Mouse (Mus musculus): ENCODE data around the gene Spty2d1.

DNA sequence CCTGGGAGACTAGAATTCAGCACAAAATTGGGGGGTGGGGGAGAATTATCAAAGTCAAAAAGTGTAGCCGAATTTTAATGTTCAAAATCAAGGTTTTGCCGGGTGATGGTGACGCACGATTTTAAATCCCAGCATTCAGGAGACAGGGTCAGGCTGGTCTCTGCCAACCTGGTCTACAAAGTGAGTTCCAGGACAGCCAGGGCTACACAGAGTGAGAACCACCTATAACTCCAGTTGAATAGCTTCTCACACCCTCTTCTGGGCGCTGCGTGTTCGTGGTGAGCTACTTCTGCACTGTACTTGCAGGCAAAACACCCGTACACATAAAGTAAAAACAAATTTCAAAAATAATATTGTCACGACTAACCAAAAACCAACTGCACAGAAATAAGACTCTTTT lies 49.4 kb downstream of the Spty2d1 start:
- TF ChIP-seq POLR2A (IDR thresholded peaks at IDR 0.05; ENCODE audit: low read depth, low read length), result no peak
- TF ChIP-seq CTCF (IDR thresholded peaks at IDR 0.05; ENCODE audit: extremely low read depth, insufficient read length, insufficient replicate concordance, low read depth, low read length), result no peak

Data from small intestine, adult 2 months (tissue).